Mouse (Mus musculus) heart, adult 2 months (tissue): ENCODE results near the gene Fam81a. TPM values are rescaled to one million over a fixed set of nuclear protein-coding genes. Genes with fewer than 3 reads are reported as not detected.

ENCODE experiments used
- DNase-seq, 2 experiments: peaks; one replicate each; pipeline ENCODE4 v3.0.0; 2021
- H3K27ac ChIP-seq: fragments of 200-600 bp; 2 replicates; pipeline ENCODE4 v1.8.1; 2022
- H3K27me3 ChIP-seq: fragments of 200-500 bp; 2 replicates; pipeline ENCODE4 v1.6.1; 2012; ENCODE audit warnings: mild to moderate bottlenecking, low read length, inconsistent platforms, mixed read lengths; ENCODE audit not compliant: control insufficient read depth, insufficient read depth
- H3K36me3 ChIP-seq: fragments of 200-500 bp; 2 replicates; pipeline ENCODE4 v1.6.1; 2012; ENCODE audit warnings: low read length, inconsistent platforms; ENCODE audit not compliant: control insufficient read depth, insufficient read depth
- H3K4me1 ChIP-seq: fragments of 200-500 bp; 2 replicates; pipeline ENCODE4 v1.6.1; 2011; ENCODE audit warnings: low read length; ENCODE audit not compliant: control insufficient read depth, insufficient read depth
- H3K4me3 ChIP-seq: fragments of 200-600 bp; 2 replicates; pipeline ENCODE4 v1.8.1; 2022
- H3K79me2 ChIP-seq: fragments of 200-500 bp; replicated peaks from 2 replicates; pipeline ENCODE4 v1.6.1; 2012; ENCODE audit warnings: mild to moderate bottlenecking, inconsistent platforms, low read length, moderate library complexity, mixed read lengths; ENCODE audit not compliant: control insufficient read depth, insufficient read depth
- H3K9ac ChIP-seq: fragments of 200-500 bp; 2 replicates; pipeline ENCODE4 v1.6.1; 2012; ENCODE audit warnings: low read depth, mild to moderate bottlenecking, control low read depth, inconsistent platforms, low read length, mixed read lengths
- CTCF ChIP-seq: fragments of 200-600 bp; IDR thresholded peaks from 2 replicates; pipeline ENCODE4 v1.8.1; 2022; ENCODE audit warnings: antibody characterized with exemption, mild to moderate bottlenecking, moderate library complexity
- EP300 ChIP-seq: fragments of 200-500 bp; IDR thresholded peaks from 2 replicates; pipeline ENCODE4 v1.6.1; 2011; ENCODE audit warnings: low read depth, low read length, control low read depth; ENCODE audit not compliant: insufficient read depth
- POLR2A ChIP-seq: fragments of 200-500 bp; IDR thresholded peaks from 2 replicates; pipeline ENCODE4 v1.6.1; 2011; ENCODE audit warnings: mild to moderate bottlenecking, low read depth, low read length, control low read depth; ENCODE audit not compliant: insufficient read depth
- WGBS: fragments of 180-500 bp; shearing (Covaris S2); methylation state at CpG from one replicate; pipeline ENCODE4 v1.1.7; 2018; 5-methylcytosine and 5-hydroxymethylcytosine counted together
- intact Hi-C: fragments of 180-260 bp; cut with DNase I; formaldehyde crosslinking; loops from one replicate; pipeline ENCODE4 v1.15.1; 2025
- polyA plus RNA-seq: library from polyadenylated mRNA; depleted of rRNA; stranded (reverse); fragments of >200 nt; gene quantifications from 2 replicates; pipeline ENCODE4 v1.2.3, GENCODE M21; 2012
- total RNA-seq, 2 experiments: library from RNA; stranded (reverse); gene quantifications; 2 replicates each; pipeline ENCODE4 v1.2.3; 2021

Gene Fam81a
- total and polyA plus RNA-seq, 3 experiments = 9.0 to 32.6 (median 30.7) TPM

DNA sequence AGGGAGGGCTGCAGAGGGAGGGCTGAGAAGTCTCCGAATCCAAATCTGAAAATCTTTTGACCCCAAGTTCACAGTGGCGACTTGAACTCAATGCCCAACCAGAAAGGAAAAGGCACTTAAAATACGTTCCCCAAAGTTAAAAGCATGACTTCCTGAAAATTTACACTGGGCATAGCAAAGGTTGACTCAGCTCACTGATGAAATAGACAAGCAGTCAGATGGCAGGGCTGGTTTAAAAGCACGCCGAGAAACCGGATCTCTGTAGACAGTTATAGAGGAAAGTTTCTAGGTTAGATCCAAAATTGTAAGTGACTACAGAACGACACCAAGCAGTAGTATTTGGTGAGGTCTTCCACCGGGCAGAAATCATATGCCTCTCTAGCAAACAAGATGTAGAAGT, 92.5 kb downstream of the Fam81a start:
- H3K9ac ChIP-seq = no peak overlapping the region
- no peak for DNase-seq
- TF ChIP-seq POLR2A (no peak), EP300 (no peak), CTCF (no peak)
- H3K27ac ChIP-seq = no peak overlapping the region
- H3K27me3 ChIP-seq = no peaks in the 10 kb centered on the region
- H3K4me3 ChIP-seq = no peak overlapping the region
- 42% methylated on average over 8 of the region's 8 CpGs for WGBS
- no peaks in the 10 kb centered on the region for H3K4me1 ChIP-seq
- no peaks in the 10 kb centered on the region for H3K36me3 ChIP-seq
- no peaks in the 10 kb centered on the region for H3K79me2 ChIP-seq
- intact Hi-C loops = no loop called here

- no peaks in the 10 kb centered on the region for H3K79me2 ChIP-seq
- H3K4me3 ChIP-seq = no peak overlapping the region
- no peak overlapping the region for H3K9ac ChIP-seq
- 43% methylated on average over 3 of the region's 3 CpGs for WGBS
- TF ChIP-seq CTCF = no peak
- no peak for TF ChIP-seq POLR2A
- TF ChIP-seq EP300 = no peak
- H3K4me1 ChIP-seq = no peaks in the 10 kb centered on the region
- no peak overlapping the region for H3K27ac ChIP-seq
- intact Hi-C loops = no loop called here
- H3K27me3 ChIP-seq = no peaks in the 10 kb centered on the region
- no peak for DNase-seq
- no peaks in the 10 kb centered on the region for H3K36me3 ChIP-seq
Observed at GRCm38 (mm10) chr9:70049416-70049783, 93.0 kb downstream of the Fam81a start.

GRCm38 (mm10) chr9:70048751-70049415, 93.5 kb downstream of the Fam81a start:
- WGBS = 47% methylated on average over 6 of the region's 6 CpGs
- TF ChIP-seq POLR2A = no peak
- TF ChIP-seq EP300 = no peak
- TF ChIP-seq CTCF = no peak
- H3K4me1 ChIP-seq = no peaks in the 10 kb centered on the region
- H3K27ac ChIP-seq = no peak overlapping the region
- no peaks in the 10 kb centered on the region for H3K27me3 ChIP-seq
- intact Hi-C loops = no loop called here
- no peaks in the 10 kb centered on the region for H3K79me2 ChIP-seq
- no peak overlapping the region for H3K4me3 ChIP-seq
- H3K9ac ChIP-seq = no peak overlapping the region
- H3K36me3 ChIP-seq = no peaks in the 10 kb centered on the region
- DNase-seq = peak; percentile 67 to 68

DNA sequence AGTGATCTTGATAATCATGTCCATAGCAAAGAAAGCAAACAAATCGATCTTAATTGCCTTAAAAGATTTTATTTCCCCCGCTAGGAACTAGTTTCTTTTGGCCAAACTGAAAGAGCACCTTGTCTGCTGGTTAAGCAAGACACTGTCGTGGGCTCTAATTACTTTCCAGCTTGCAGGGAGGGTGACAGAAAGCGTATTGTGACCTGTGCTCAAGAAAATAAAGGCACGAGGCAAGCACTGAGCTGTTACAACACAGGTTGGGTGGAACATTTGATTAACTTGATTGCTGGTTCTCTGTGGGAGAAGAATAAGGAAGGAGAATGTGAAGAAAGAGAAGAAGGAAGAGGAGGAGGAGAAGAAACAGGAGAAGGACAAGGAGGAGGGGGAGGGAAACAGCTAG, 94.1 kb downstream of the Fam81a start:
- no peak overlapping the region for H3K9ac ChIP-seq
- no peaks in the 10 kb centered on the region for H3K36me3 ChIP-seq
- TF ChIP-seq CTCF (no peak), POLR2A (no peak), EP300 (no peak)
- H3K4me1 ChIP-seq = no peaks in the 10 kb centered on the region
- no peaks in the 10 kb centered on the region for H3K79me2 ChIP-seq
- H3K4me3 ChIP-seq = no peak overlapping the region
- no peaks in the 10 kb centered on the region for H3K27me3 ChIP-seq
- intact Hi-C loops = no loop called here
- DNase-seq = no peak
- 68% methylated on average over 5 of the region's 5 CpGs for WGBS
- H3K27ac ChIP-seq = no peak overlapping the region

GRCm38 (mm10) chr9:70047839-70048238, 94.5 kb downstream of the Fam81a start:
- no peak overlapping the region for H3K27ac ChIP-seq
- H3K27me3 ChIP-seq = no peaks in the 10 kb centered on the region
- 73% methylated on average over 3 of the region's 3 CpGs for whole genome bisulfite sequencing
- H3K36me3 ChIP-seq = no peaks in the 10 kb centered on the region
- H3K4me1 ChIP-seq = no peaks in the 10 kb centered on the region
- no peak for TF ChIP-seq POLR2A
- no peak for TF ChIP-seq CTCF
- no peak for TF ChIP-seq EP300
- H3K4me3 ChIP-seq = no peak overlapping the region
- intact Hi-C loops = no loop called here
- no peak overlapping the region for H3K9ac ChIP-seq
- no peak for DNase-seq
- H3K79me2 ChIP-seq = no peaks in the 10 kb centered on the region

DNA sequence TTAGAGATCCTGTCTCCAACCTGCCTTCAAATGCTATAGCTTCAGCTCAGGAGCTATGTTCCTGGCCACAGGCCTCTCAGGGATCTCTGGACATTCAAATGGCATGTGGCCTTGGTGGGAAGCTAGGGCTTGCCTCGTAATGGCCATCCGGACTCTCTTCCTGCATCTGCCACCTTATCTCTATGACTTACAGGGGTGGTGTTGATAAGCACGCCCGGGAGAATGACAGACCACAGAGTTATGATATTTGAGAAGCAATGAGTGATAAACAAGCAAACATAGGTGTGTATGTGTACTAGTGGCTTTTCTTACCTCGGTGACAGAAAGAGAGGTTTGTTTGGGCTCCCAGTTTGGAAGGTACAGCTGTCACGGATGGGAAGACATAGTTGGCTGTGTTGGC, 96.1 kb downstream of the Fam81a start:
- no peak overlapping the region for H3K27ac ChIP-seq
- no peaks in the 10 kb centered on the region for H3K36me3 ChIP-seq
- no peak for DNase-seq
- no peaks in the 10 kb centered on the region for H3K27me3 ChIP-seq
- H3K4me1 ChIP-seq = no peaks in the 10 kb centered on the region
- H3K4me3 ChIP-seq = no peak overlapping the region
- intact Hi-C loops = no loop called here
- 46% methylated on average over 6 of the region's 6 CpGs for whole genome bisulfite sequencing
- H3K9ac ChIP-seq = no peak overlapping the region
- no peaks in the 10 kb centered on the region for H3K79me2 ChIP-seq
- no peak for TF ChIP-seq POLR2A
- TF ChIP-seq CTCF = no peak
- TF ChIP-seq EP300 = no peak
